Mouse (Mus musculus) liver, embryonic 14.5 days (tissue): ENCODE data around the gene Gm21904. TPM values are rescaled to one million over a fixed set of nuclear protein-coding genes. Genes with fewer than 3 reads are reported as not detected.
"Not testable (repeated sequence)": the region's sequence is repeated elsewhere in the genome, so short reads cannot be mapped to it uniquely, and the experiment has no call there.

Experiments
- ATAC-seq: fragments of 200-750 bp; cut with Nextera tagmentation; 2 replicates; pipeline ENCODE4 v1.8.0; 2017; ENCODE audit warnings: moderate number of reproducible peaks, mild to moderate bottlenecking, moderate library complexity; ENCODE audit not compliant: insufficient read depth
- DNase-seq, 3 experiments: peaks; one replicate each; pipeline ENCODE4 v3.0.0-alpha.2; 2012 to 2013; ENCODE audit warnings: low read depth in 3 of 3, low spot score in 3 of 3
- H3K27ac ChIP-seq: fragments of 300-500 bp; sonication (generic); 2 replicates; pipeline ENCODE4 v1.5.1; 2014; ENCODE audit warnings: moderate library complexity, mild to moderate bottlenecking, control low read depth, inconsistent platforms
- H3K27me3 ChIP-seq: fragments of 300-500 bp; sonication (generic); 2 replicates; pipeline ENCODE4 v1.6.1; 2014; ENCODE audit warnings: mild to moderate bottlenecking, low read length, moderate library complexity; ENCODE audit not compliant: control insufficient read depth, insufficient read depth
- H3K36me3 ChIP-seq: fragments of 300-500 bp; sonication (generic); replicated peaks from 2 replicates; pipeline ENCODE4 v1.6.1; 2014; ENCODE audit warnings: low read depth; ENCODE audit not compliant: control insufficient read depth, insufficient read depth
- H3K4me1 ChIP-seq, 2 experiments: fragments of 200-500 bp in 1 of 2; fragments of 300-500 bp in 1 of 2; sonication (generic) in 1 of 2; replicated peaks; 2 replicates each; pipeline ENCODE4 v1.6.1; 2012 to 2014; ENCODE audit warnings: antibody characterized with exemption in 1 of 2, inconsistent platforms in 1 of 2, low read length in 1 of 2; ENCODE audit not compliant: control insufficient read depth in 2 of 2, insufficient read depth in 2 of 2
- H3K4me2 ChIP-seq: fragments of 300-500 bp; sonication (generic); 2 replicates; pipeline ENCODE4 v1.6.1; 2014; ENCODE audit warnings: low read depth, mild to moderate bottlenecking, control low read depth, moderate library complexity
- H3K4me3 ChIP-seq, 2 experiments: fragments of 200-500 bp in 1 of 2; fragments of 300-500 bp in 1 of 2; sonication (generic) in 1 of 2; 2 replicates each; pipeline ENCODE4 v1.5.1; 2012 to 2014; ENCODE audit warnings: low read depth in 2 of 2, low read length in 2 of 2, mild to moderate bottlenecking in 2 of 2, control low read depth in 1 of 2, inconsistent platforms in 1 of 2, moderate library complexity in 1 of 2; ENCODE audit not compliant: insufficient read depth in 1 of 2
- H3K9ac ChIP-seq: fragments of 300-500 bp; sonication (generic); replicated peaks from 2 replicates; pipeline ENCODE4 v1.6.1; 2014; ENCODE audit warnings: mild to moderate bottlenecking, control low read depth, moderate library complexity
- H3K9me3 ChIP-seq: fragments of 300-500 bp; sonication (generic); 2 replicates; pipeline ENCODE4 v1.6.1; 2016; ENCODE audit warnings: low read length, mixed read lengths; ENCODE audit not compliant: control insufficient read depth
- whole genome bisulfite sequencing: fragments of 180-500 bp; shearing (Covaris S2); extraction: QIAGEN DNeasy Blood & Tissue Kit; methylation state at CpG from one replicate; pipeline ENCODE4 v1.1.7; 2014; ENCODE audit not compliant: insufficient replicate concordance; 5-methylcytosine and 5-hydroxymethylcytosine counted together
- polyA plus RNA-seq, 2 experiments: library from polyadenylated mRNA; depleted of rRNA in 1 of 2; stranded (reverse) in 1 of 2; unstranded in 1 of 2; fragments of >200 nt; fragmentation: Nextera tagmentation in 1 of 2; extraction: Ambion mirVana in 1 of 2; gene quantifications; 2 replicates each; pipeline versions ENCODE4 v1.2.1 to v1.2.3; 2012 to 2014

The Gm21904 gene
- polyA plus RNA-seq (2012; rRNA removed) (not detected in 2 replicates), polyA plus RNA-seq (2014; fragmentation: Nextera tagmentation; extraction: Ambion mirVana) (not detected in 2 replicates)

GRCm38 (mm10) chrY:17846166-17846565 is at the start of gene Gm21904:
Gene Gm21904, minus strand, starts transcription at chrY:17846266.
- not testable (repeated sequence) for H3K27me3 ChIP-seq

GRCm38 (mm10) chrY:17874441-17874840 is 28.4 kb upstream of the Gm21904 start, which contains the start of the genes Gm20772 and Gm20831:
Gene Gm20772, plus strand, starts transcription at chrY:17874741.
Gene Gm20831, plus strand, starts transcription at chrY:17874741.
- H3K4me2 ChIP-seq, ATAC-seq, H3K27me3 ChIP-seq, H3K4me3 ChIP-seq, H3K9me3 ChIP-seq, H3K4me1 ChIP-seq, H3K27ac ChIP-seq, H3K9ac ChIP-seq, H3K36me3 ChIP-seq, DNase-seq: not testable (repeated sequence)

More at GRCm38 (mm10) chrY:17846166-17846565, at the start of gene Gm21904:
- H3K4me3 ChIP-seq, H3K4me1 ChIP-seq, DNase-seq, H3K9me3 ChIP-seq, H3K4me2 ChIP-seq, ATAC-seq, H3K36me3 ChIP-seq, H3K27ac ChIP-seq, H3K9ac ChIP-seq: not testable (repeated sequence)
- WGBS = no CpG with 5 or more reads among the region's 3 CpGs

Other genes starting within 250 kb of the Gm21904 start
- not detected in 2 replicates for gene Gm20772, start 28.5 kb upstream of the Gm21904 start, polyA plus RNA-seq (2012; rRNA removed)
- not detected in 2 replicates for gene Gm20772, start 28.5 kb upstream of the Gm21904 start, polyA plus RNA-seq (2014; fragmentation: Nextera tagmentation; extraction: Ambion mirVana)
- gene Gm20831, start 28.5 kb upstream of the Gm21904 start, polyA plus RNA-seq (2012; rRNA removed) = not detected in 2 replicates
- not detected in 2 replicates for gene Gm20831, start 28.5 kb upstream of the Gm21904 start, polyA plus RNA-seq (2014; fragmentation: Nextera tagmentation; extraction: Ambion mirVana)
- not detected in 2 replicates for gene Srsy, start 91.1 kb upstream of the Gm21904 start, polyA plus RNA-seq (2012; rRNA removed)
- not detected in 2 replicates for gene Srsy, start 91.1 kb upstream of the Gm21904 start, polyA plus RNA-seq (2014; fragmentation: Nextera tagmentation; extraction: Ambion mirVana)
- not detected in 2 replicates for gene Gm21764, start 215.5 kb upstream of the Gm21904 start, polyA plus RNA-seq (2012; rRNA removed)
- not detected in 2 replicates for gene Gm21764, start 215.5 kb upstream of the Gm21904 start, polyA plus RNA-seq (2014; fragmentation: Nextera tagmentation; extraction: Ambion mirVana)
- not detected in 2 replicates for gene Ssty1, start 242.8 kb upstream of the Gm21904 start, polyA plus RNA-seq (2012; rRNA removed)
- not detected in 2 replicates for gene Ssty1, start 242.8 kb upstream of the Gm21904 start, polyA plus RNA-seq (2014; fragmentation: Nextera tagmentation; extraction: Ambion mirVana)